Mouse (Mus musculus) hindbrain, embryonic 13.5 days (tissue): ENCODE measurements around the gene Mcoln2. TPM values are rescaled to one million over a fixed set of nuclear protein-coding genes. Genes with fewer than 3 reads are reported as not detected.

Experiments used
- ATAC-seq: fragments of 200-750 bp; cut with Nextera tagmentation; 2 replicates; pipeline ENCODE4 v1.8.0; 2017; ENCODE audit warnings: moderate TSS enrichment; ENCODE audit not compliant: low FRiP score
- H3K27ac ChIP-seq: fragments of 300-500 bp; sonication (generic); 2 replicates; pipeline ENCODE4 v1.5.1; 2015; ENCODE audit warnings: inconsistent platforms, mild to moderate bottlenecking, moderate library complexity
- H3K27me3 ChIP-seq: fragments of 300-500 bp; sonication (generic); 2 replicates; pipeline ENCODE4 v1.6.1; 2015; ENCODE audit warnings: mild to moderate bottlenecking, inconsistent platforms
- H3K36me3 ChIP-seq: fragments of 300-500 bp; sonication (generic); 2 replicates; pipeline ENCODE4 v1.6.1; 2015; ENCODE audit warnings: mild to moderate bottlenecking, inconsistent platforms
- H3K4me1 ChIP-seq: fragments of 300-500 bp; sonication (generic); replicated peaks from 2 replicates; pipeline ENCODE4 v1.6.1; 2015; ENCODE audit warnings: inconsistent platforms
- H3K4me2 ChIP-seq: fragments of 300-500 bp; sonication (generic); 2 replicates; pipeline ENCODE4 v1.6.1; 2015; ENCODE audit warnings: inconsistent platforms, mild to moderate bottlenecking, moderate library complexity
- H3K4me3 ChIP-seq: fragments of 300-500 bp; sonication (generic); 2 replicates; pipeline ENCODE4 v1.5.1; 2015; ENCODE audit warnings: mild to moderate bottlenecking, inconsistent platforms
- H3K9ac ChIP-seq: fragments of 300-500 bp; sonication (generic); 2 replicates; pipeline ENCODE4 v1.6.1; 2015; ENCODE audit warnings: mild to moderate bottlenecking, inconsistent platforms
- H3K9me3 ChIP-seq: fragments of 300-500 bp; sonication (generic); 2 replicates; pipeline ENCODE4 v1.6.1; 2016; ENCODE audit warnings: inconsistent platforms
- WGBS: fragments of 180-500 bp; shearing (Covaris S2); methylation state at CpG from one replicate; pipeline ENCODE4 v1.1.7; 2015; 5-methylcytosine and 5-hydroxymethylcytosine counted together
- polyA plus RNA-seq: library from polyadenylated mRNA; unstranded; fragments of >200 nt; fragmentation: Nextera tagmentation; extraction: Ambion mirVana; gene quantifications from 2 replicates; pipeline ENCODE4 v1.2.1, GENCODE M21; 2015

The Mcoln2 gene
- polyA plus RNA-seq, 1 experiment from 2014 or later, result 0.27 TPM

- H3K9ac ChIP-seq, result no peak overlapping the region
- H3K4me3 ChIP-seq, result no peak overlapping the region
- 90% methylated on average over 3 of the region's 3 CpGs for WGBS
- H3K9me3 ChIP-seq, result no peaks in the 10 kb centered on the region
- H3K4me2 ChIP-seq, result no peak overlapping the region
- H3K27me3 ChIP-seq, result peaks cover 26% of the 10 kb centered on the region
- H3K36me3 ChIP-seq, result no peaks in the 10 kb centered on the region
- no peak overlapping the region for H3K27ac ChIP-seq
- peaks cover 11% of the 10 kb centered on the region for H3K4me1 ChIP-seq
- no peak for ATAC-seq
These were observed 66.9 kb downstream of the Mcoln2 start for GRCm38 (mm10) chr3:146216561-146216960.

- H3K9me3 ChIP-seq, result no peaks in the 10 kb centered on the region
- peak within 1 kb of the TSS; percentile 43 for H3K9ac ChIP-seq
- ATAC-seq, result peak; percentile 80
- no peaks in the 10 kb centered on the region for H3K36me3 ChIP-seq
- H3K4me1 ChIP-seq, result peaks cover 14% of the 10 kb centered on the region
- WGBS, result under 1% methylated on average over 73 of the region's 73 CpGs
- H3K4me2 ChIP-seq, result peak within 1 kb of the TSS; percentile 84
- no peak within 1 kb of the TSS for H3K27ac ChIP-seq
- H3K4me3 ChIP-seq, result peak within 1 kb of the TSS; percentile 52
- peaks cover 50% of the 10 kb centered on the region for H3K27me3 ChIP-seq
These were observed 71.3 kb downstream of the Mcoln2 start, which contains the start of gene Lpar3 for GRCm38 (mm10) chr3:146220776-146221486. Gene Lpar3, plus strand, starts transcription at chr3:146220963.

- 89% methylated on average over 4 of the region's 4 CpGs for WGBS
- H3K9ac ChIP-seq, result no peak overlapping the region
- H3K27me3 ChIP-seq, result peaks cover 47% of the 10 kb centered on the region
- no peaks in the 10 kb centered on the region for H3K9me3 ChIP-seq
- H3K27ac ChIP-seq, result no peak overlapping the region
- H3K36me3 ChIP-seq, result no peaks in the 10 kb centered on the region
- H3K4me2 ChIP-seq, result no peak overlapping the region
- peaks cover 14% of the 10 kb centered on the region for H3K4me1 ChIP-seq
- no peak for ATAC-seq
- H3K4me3 ChIP-seq, result no peak overlapping the region
These were observed 74.6 kb downstream of the Mcoln2 start for GRCm38 (mm10) chr3:146224271-146224670.

GRCm38 (mm10) chr3:146225061-146225761, 75.6 kb downstream of the Mcoln2 start:
- no peak overlapping the region for H3K4me2 ChIP-seq
- WGBS, result 85% methylated on average over 7 of the region's 7 CpGs
- H3K9ac ChIP-seq, result no peak overlapping the region
- no peak for ATAC-seq
- H3K27me3 ChIP-seq, result peaks cover 38% of the 10 kb centered on the region
- peaks cover 14% of the 10 kb centered on the region for H3K4me1 ChIP-seq
- no peak overlapping the region for H3K4me3 ChIP-seq
- H3K36me3 ChIP-seq, result no peaks in the 10 kb centered on the region
- no peak overlapping the region for H3K27ac ChIP-seq
- no peaks in the 10 kb centered on the region for H3K9me3 ChIP-seq

GRCm38 (mm10) chr3:146227427-146227826, 77.8 kb downstream of the Mcoln2 start:
- Histone ChIP-seq H3K27ac (no peak overlapping the region), H3K4me3 (no peak overlapping the region), H3K4me2 (no peak overlapping the region), H3K36me3 (no peaks in the 10 kb centered on the region), H3K27me3 (peaks cover 20% of the 10 kb centered on the region), H3K9me3 (no peaks in the 10 kb centered on the region), H3K4me1 (no peaks in the 10 kb centered on the region), H3K9ac (no peak overlapping the region)
- 73% methylated on average over 3 of the region's 3 CpGs for WGBS
- no peak for ATAC-seq

- no peak overlapping the region for H3K4me2 ChIP-seq
These were observed 79.1 kb downstream of the Mcoln2 start for GRCm38 (mm10) chr3:146228559-146229310.

GRCm38 (mm10) chr3:146232708-146233107, 83.1 kb downstream of the Mcoln2 start:
- Histone ChIP-seq H3K4me1 (peaks cover 8% of the 10 kb centered on the region), H3K9ac (no peak overlapping the region), H3K4me2 (no peak overlapping the region), H3K9me3 (no peaks in the 10 kb centered on the region), H3K36me3 (no peaks in the 10 kb centered on the region), H3K27me3 (peaks cover 4% of the 10 kb centered on the region; the same call in 1 of the 2 replicates), H3K27ac (no peak overlapping the region), H3K4me3 (no peak overlapping the region)
- 73% methylated on average over 7 of the region's 7 CpGs for WGBS
- no peak for ATAC-seq

More at GRCm38 (mm10) chr3:146228559-146229310, 79.1 kb downstream of the Mcoln2 start:
- no peaks in the 10 kb centered on the region for H3K9me3 ChIP-seq
- H3K4me1 ChIP-seq, result no peaks in the 10 kb centered on the region
- WGBS, result 52% methylated on average over 13 of the region's 13 CpGs
- no peak for ATAC-seq
- no peak overlapping the region for H3K9ac ChIP-seq
- no peak overlapping the region for H3K4me3 ChIP-seq
- no peaks in the 10 kb centered on the region for H3K36me3 ChIP-seq
- no peak overlapping the region for H3K27ac ChIP-seq
- H3K27me3 ChIP-seq, result peaks cover 9% of the 10 kb centered on the region; the same call in 1 of the 2 replicates

GRCm38 (mm10) chr3:146233741-146234140, 84.1 kb downstream of the Mcoln2 start:
- H3K4me3 ChIP-seq, result no peak overlapping the region
- H3K27me3 ChIP-seq, result peaks cover 4% of the 10 kb centered on the region; the same call in 1 of the 2 replicates
- no peaks in the 10 kb centered on the region for H3K9me3 ChIP-seq
- no peak for ATAC-seq
- H3K4me2 ChIP-seq, result no peak overlapping the region
- WGBS, result 73% methylated on average over 4 of the region's 4 CpGs
- H3K36me3 ChIP-seq, result no peaks in the 10 kb centered on the region
- no peak overlapping the region for H3K27ac ChIP-seq
- H3K4me1 ChIP-seq, result peaks cover 8% of the 10 kb centered on the region
- H3K9ac ChIP-seq, result no peak overlapping the region

- ATAC-seq, result no peak
- 76% methylated on average over 10 of the region's 10 CpGs for WGBS
- Histone ChIP-seq H3K9ac (no peak overlapping the region), H3K27me3 (peaks cover 4% of the 10 kb centered on the region; the same call in 1 of the 2 replicates), H3K27ac (no peak overlapping the region), H3K4me3 (no peak overlapping the region), H3K36me3 (no peaks in the 10 kb centered on the region), H3K4me2 (no peak overlapping the region), H3K4me1 (peaks cover 8% of the 10 kb centered on the region), H3K9me3 (no peaks in the 10 kb centered on the region)
These were observed 84.9 kb downstream of the Mcoln2 start for GRCm38 (mm10) chr3:146234530-146234929.

GRCm38 (mm10) chr3:146236280-146236679, 86.6 kb downstream of the Mcoln2 start:
- WGBS, result 41% methylated on average over 8 of the region's 8 CpGs
- Histone ChIP-seq H3K27me3 (no peaks in the 10 kb centered on the region; the same call in 1 of the 2 replicates), H3K4me3 (no peak overlapping the region), H3K36me3 (no peaks in the 10 kb centered on the region), H3K4me1 (peaks cover 8% of the 10 kb centered on the region), H3K27ac (no peak overlapping the region), H3K9ac (no peak overlapping the region), H3K4me2 (no peak overlapping the region), H3K9me3 (no peaks in the 10 kb centered on the region)
- 0 out of 2 replicates have a peak, but pooled peaks have one; percentile 43 for ATAC-seq

GRCm38 (mm10) chr3:146237676-146238075, 88.0 kb downstream of the Mcoln2 start:
- ATAC-seq, result no peak
- Histone ChIP-seq H3K36me3 (no peaks in the 10 kb centered on the region), H3K9me3 (no peaks in the 10 kb centered on the region)

GRCm38 (mm10) chr3:146244630-146245029, 95.0 kb downstream of the Mcoln2 start:
- H3K27ac ChIP-seq, result no peak overlapping the region
- no peaks in the 10 kb centered on the region for H3K4me1 ChIP-seq
- H3K4me3 ChIP-seq, result no peak overlapping the region
- no peak overlapping the region for H3K4me2 ChIP-seq
- no peak for ATAC-seq
- no peaks in the 10 kb centered on the region for H3K27me3 ChIP-seq
- H3K9me3 ChIP-seq, result no peaks in the 10 kb centered on the region
- no peak overlapping the region for H3K9ac ChIP-seq
- WGBS, result 83% methylated on average over 1 of the region's 1 CpGs
- H3K36me3 ChIP-seq, result no peaks in the 10 kb centered on the region

More at GRCm38 (mm10) chr3:146237676-146238075, 88.0 kb downstream of the Mcoln2 start:
- no peaks in the 10 kb centered on the region; the same call in 1 of the 2 replicates for H3K27me3 ChIP-seq
- 75% methylated on average over 5 of the region's 5 CpGs for WGBS
- H3K9ac ChIP-seq, result no peak overlapping the region
- H3K4me2 ChIP-seq, result no peak overlapping the region
- peaks cover 8% of the 10 kb centered on the region for H3K4me1 ChIP-seq
- no peak overlapping the region for H3K4me3 ChIP-seq
- H3K27ac ChIP-seq, result no peak overlapping the region
